Mouse (Mus musculus) adrenal gland (tissue): ENCODE measurements around the gene Chst2.

Experiments
- intact Hi-C: fragments of 180-260 bp; cut with DNase I; formaldehyde crosslinking; loops from one replicate; pipeline ENCODE4 v1.15.1; 2025
- long read RNA-seq, 2 experiments: library from polyadenylated mRNA; unstranded; transcript quantifications; one replicate each; pipeline ENCODE4 v2.0.0; 2020; ENCODE audit warnings: borderline replicate concordance in 1 of 2; ENCODE audit not compliant: insufficient replicate concordance in 1 of 2

Gene Chst2
- long read RNA-seq, experiment 1, full-length matches to known transcripts: 4 of 72 reads
- long read RNA-seq, experiment 1, partial matches to known transcripts: 0 of 72 reads
- long read RNA-seq, experiment 1, other reads (novel, unspliced or antisense): 68 of 72 reads
- long read RNA-seq, experiment 2, full-length matches to known transcripts: 2 of 17 reads
- long read RNA-seq, experiment 2, partial matches to known transcripts: 0 of 17 reads
- long read RNA-seq, experiment 2, other reads (novel, unspliced or antisense): 15 of 17 reads

DNA sequence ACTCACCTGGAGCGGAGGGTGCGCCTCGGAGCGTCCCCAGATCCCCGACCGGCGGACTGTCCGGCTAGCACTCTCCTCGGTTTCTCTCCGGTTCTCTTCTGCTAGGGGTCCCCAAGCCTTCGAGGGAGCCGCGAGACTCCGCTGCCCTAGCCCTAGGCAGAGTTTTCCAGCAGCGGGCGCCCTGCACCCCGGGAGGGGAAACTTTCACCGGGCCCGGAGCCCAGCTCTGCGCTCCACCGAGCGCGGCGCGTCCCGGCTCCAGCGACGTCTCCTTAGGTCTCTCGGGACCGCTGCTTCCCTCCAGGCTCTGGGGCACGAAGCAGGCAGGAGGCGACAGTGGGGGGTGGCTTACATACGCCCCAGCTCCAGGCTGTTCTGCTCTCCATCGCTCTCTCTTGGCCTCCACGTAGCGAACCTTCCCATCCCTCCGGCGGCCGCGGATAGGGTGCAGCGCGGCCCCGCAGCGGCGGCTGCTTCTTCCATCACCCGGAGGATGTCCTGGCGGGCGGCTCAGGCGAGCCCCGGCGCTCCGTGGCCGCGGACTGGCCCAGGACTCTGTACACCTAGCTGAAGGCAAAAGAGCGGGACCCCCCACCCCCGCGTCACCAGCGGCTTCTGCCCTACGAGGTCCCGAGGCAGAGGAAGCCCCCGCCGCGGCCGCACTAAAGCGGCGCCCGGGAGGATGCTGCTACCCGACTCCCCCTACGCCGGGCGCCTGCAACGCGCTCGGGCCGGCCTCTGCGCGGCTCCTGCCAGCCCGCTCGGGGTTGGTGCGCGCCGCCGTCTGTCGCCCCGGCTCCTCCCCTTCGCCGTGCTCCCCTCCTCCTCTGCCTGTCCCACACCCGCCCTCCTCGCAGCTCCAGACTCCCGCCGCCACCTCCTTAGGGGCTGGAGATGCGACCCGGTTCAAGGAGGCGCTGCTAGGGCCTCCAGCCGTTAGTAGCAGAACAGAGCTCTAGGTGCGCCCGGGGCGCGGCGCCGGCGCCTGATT is at the start of gene Chst2:
Gene Chst2, minus strand, starts transcription at position 152 of the 991 bp plus-strand sequence.
- intact Hi-C loops: loop anchor here (5.0 to 10.0 kb wide), 3 partner anchors 185 to 540 kb away; no protein-coding TSS in a partner anchor

DNA sequence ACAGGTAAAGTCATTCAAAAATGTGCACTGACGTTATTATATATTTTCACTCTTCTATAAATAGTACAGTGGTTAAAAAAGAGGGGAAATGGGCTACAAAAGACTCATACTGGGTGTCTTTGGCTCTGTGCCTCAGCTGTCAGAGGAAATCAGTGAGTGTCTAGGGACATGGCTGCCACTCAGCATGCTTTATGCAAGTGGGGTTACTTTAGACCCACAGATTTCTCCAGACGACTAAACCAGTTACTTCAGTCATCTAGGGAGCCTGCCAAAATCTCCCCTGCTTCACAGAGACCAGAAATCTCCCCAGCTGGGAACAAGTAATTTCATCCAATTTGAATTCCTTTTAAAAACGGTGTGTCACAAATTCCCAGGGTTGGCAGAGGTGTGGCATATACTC is 45.4 kb upstream of the Chst2 start:
- intact Hi-C loops: no loop called here

DNA sequence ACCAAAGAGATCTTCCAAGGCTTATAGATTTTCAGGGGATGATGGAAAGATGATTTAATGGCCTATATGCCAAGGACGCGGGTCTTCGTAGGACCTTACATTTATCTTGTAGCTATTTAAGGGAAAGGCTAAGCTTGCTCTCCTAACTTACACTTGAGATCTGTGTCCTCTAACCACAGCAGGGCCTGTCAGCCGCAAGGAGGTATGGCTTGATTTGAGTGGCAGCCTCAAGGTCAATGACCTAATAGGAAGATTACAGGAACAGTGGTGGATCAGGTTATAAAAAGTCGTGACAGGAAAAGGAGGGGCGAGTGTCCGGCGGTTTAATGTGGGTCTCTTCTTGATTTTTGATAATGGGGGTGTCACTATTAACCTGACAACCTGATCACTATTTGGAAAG is 44.1 kb upstream of the Chst2 start:
- intact Hi-C loops: no loop called here

DNA sequence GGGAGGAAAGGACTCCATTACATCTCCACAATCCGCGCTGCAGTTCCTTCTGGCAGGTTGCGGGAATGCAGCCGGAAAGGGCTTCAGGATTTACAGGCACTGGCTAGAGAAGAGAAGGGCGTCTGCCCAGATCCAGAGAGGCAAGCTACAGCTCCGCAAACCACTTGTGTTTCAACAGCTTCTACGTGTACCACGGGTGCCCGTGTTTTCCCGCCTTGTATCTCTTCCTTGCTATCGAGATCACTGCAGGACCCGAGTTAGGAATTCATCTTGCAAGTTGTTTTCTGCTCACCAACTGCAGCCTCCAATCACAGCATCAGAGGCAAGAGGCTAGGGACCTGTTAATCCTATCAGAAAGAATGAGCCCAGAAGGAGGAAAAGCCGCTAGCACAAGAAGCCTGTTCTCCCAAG is 35.8 kb upstream of the Chst2 start:
- intact Hi-C loops: no loop called here

DNA sequence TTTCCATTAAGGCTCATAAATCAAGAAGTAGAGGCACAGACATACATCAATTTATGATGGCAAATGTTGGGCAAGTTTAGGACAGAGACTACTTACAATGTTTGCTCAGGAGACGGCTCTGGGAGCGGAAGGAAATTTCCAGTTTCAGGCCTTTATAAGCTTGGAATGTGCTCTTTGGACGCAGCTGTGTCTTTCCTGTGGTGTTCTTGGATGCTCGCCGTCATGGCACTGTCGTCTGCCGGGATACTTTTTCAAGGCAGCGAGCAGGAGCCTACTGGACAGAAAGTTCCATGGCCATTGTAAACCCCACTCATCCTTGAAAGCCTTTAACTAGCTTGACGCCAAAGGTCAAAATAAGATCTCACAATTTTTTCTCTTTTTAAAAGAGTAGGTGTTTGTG is 31.4 kb upstream of the Chst2 start:
- intact Hi-C loops: no loop called here

DNA sequence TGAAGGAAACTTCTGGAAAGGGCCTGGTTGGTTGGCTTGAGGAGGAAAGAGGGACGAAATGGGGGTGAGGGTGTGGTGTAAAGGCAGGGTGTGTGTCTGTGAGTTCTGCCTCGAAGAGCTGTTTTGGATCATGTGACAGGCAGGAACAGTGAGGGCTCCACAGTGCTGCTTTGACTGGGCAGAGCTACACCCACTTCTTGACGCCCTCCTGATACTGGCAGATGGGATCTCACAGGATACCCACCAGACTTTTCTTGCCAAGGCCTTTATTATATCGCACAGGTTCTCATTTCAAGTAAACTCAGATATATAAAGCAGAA is 29.7 kb upstream of the Chst2 start:
- intact Hi-C loops: no loop called here

DNA sequence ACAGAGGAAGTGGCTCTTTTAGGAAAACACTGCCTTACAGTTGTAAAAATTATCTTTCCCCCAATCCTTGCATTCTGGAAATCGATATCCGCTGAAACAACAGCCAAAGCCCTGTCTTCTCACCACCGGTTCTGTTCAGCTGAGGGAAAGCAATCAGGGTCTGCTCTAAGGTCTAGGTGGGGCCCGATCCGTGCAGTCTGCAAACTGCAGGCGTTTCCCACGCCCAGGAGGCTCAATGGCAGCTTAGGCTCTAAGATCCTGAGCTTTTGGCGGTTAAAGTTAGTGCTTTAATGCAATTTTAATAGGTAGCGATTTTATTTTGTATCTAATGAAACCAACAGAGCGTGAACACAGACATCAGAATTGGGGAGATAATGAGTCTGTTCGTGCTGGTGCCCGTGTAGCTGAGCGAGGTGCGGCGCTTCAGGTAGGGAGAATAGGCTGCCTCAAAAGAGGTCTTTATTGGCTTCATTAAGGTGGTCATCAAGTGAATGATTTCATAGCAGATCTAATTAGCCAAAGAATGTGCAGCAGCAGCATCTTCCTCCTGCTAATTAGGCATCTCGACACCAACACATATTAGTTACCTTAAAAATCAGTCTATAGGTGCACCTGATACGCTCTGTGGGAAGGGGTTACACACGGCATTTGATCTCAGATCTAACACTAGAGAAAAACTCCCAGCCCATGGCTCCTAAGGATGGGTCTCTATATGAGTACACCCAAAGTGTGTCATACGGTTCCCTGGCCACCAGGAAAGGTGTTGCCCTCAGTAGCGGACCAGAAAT is 29.2 kb upstream of the Chst2 start:
- intact Hi-C loops: no loop called here

DNA sequence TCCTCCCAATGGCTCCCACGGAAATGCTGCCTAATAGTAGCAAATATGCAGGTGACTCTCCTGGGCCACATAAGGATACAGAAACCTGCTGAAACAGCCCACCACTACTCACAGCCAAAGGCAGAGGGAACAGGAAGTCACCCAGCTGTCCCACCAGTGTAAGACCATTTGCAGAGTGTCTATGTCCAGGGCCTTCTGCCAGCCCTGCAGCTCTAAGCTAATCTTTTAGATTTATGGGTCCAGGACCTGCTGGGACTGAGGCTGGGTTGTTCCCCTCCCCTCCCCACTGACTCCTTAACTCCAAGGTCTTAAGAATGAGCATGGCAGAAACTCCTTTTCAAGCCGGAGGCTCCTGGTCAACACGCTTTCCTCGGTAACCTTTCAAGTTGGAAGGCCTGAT is 21.8 kb upstream of the Chst2 start:
- intact Hi-C loops: no loop called here

DNA sequence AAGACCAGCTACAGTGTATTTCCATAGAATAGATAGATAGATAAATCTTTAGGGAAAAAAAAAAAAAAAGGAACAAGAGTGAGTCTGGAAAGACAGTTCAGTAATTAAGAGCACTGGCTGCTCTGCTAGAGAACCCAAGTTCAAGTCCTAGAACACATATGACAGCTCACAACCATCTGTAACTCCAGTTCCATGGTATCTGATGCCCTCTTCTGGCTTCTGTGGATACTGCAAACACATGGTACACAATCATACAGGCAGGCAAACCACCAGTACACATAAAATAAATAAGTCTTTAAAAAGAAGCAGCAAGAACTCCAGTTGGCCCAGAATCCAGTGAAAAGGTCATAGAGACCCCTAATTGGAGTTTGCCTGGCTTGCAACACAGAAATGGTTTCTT is 7.4 kb upstream of the Chst2 start:
- intact Hi-C loops: no loop called here

DNA sequence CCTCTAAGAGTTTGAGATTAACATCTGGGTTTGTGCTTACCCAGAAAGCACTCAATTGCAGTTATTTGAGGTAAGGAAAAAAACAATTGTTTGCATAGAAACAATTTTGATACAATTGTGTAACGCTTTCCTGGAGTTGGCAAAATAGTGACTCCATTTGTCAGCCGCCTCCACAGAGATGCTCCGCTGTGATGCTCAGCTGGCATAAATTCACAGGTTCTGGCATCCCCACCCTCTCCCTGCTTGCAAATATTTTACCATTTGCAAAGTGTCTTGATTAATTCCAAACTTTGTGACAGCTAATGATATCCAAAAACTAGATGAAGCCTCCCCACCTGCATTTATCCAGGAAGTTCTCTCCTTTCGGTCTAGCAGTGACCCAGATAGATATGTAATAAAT is 5.5 kb upstream of the Chst2 start:
- intact Hi-C loops: no loop called here

DNA sequence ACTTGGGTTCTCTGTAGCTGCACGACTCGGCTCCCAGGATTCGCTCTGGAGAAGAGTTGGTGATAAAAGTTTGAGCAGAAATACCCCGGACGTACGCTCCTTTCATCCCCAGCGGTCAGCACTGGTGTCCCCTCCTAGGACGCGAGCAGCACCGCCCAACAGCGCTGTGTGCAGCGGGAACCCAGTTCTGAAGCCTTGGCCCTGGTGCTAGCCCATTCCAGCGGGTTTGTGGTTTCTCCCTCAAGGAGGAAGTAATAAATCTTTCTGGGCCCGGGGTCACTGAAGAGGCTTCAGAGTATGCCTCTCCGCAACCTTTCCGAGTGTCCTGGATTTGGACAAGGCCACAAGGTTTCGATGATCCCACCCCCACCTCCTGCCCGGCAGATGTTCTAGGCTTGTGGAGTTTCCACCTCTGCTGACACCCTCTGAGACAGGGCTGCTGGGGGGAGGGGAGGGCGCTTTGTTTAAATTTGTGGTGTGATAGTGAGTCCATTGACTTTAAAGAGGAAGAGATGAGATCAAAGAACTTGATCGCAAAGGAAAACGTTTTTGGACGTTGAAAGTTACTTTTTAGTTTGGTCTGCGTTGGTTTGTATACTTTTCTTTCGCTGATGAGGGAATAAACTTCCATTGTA is 1.2 kb upstream of the Chst2 start:
- intact Hi-C loops: loop anchor here (5.0 to 10.0 kb wide), 3 partner anchors 185 to 540 kb away; no protein-coding TSS in a partner anchor

DNA sequence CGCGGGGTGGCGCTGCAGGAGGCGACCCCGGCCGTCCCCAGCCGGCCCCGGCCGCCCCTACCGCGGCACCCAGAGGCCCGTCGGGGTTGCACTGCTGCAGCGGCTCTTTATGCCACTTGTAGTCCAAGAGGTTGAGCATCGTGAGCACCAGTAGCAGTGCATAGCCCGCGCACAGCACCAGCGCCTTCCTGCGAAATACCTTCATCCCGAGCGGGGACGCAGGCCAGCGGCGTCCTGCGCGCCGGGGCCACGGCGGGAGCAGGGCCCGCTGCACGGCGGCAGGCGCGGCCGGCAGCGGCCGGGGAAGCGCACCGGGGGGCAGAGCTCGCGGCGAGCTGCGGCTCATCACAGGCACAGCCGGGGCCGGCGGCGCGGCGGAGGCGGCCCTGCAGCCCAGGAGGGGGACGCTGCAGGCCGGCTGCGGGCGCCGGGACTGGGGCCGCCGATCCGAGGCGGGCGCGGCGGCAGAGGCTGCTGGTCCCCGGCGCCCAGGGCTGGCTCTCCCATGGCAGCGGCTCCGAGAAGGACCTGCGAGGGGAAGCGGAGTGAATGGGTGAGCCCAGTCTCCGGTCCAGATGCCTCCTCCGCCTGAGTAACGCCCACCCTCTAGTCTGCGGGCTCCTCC is 464 bp downstream of the Chst2 start:
- intact Hi-C loops: loop anchor here (2.0 to 10.0 kb wide), 4 partner anchors 184 to 665 kb away; no protein-coding TSS in a partner anchor

DNA sequence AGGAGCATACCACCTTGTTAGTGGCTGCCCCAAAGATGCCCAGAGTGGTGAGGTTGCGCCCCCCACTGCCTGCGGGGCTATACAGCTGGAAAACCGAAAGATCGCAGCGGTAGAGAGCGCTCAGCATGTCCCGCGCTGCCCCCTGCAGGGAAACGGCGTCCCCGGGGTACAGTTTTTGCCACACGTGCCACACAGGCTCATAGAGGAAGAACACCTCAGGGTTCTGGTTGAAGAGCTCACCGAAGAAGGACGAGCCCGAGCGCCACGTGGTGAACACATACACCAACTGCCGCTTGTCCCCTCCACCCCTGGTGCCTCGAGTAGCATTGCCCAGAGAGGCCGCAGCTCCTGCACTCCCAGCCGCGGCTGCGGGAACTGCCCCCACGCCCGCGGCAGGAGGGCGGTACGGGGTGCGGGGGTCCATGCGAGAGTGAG is 994 bp downstream of the Chst2 start:
- intact Hi-C loops: loop anchor here (2.0 to 10.0 kb wide), 4 partner anchors 183 to 665 kb away; no protein-coding TSS in a partner anchor

DNA sequence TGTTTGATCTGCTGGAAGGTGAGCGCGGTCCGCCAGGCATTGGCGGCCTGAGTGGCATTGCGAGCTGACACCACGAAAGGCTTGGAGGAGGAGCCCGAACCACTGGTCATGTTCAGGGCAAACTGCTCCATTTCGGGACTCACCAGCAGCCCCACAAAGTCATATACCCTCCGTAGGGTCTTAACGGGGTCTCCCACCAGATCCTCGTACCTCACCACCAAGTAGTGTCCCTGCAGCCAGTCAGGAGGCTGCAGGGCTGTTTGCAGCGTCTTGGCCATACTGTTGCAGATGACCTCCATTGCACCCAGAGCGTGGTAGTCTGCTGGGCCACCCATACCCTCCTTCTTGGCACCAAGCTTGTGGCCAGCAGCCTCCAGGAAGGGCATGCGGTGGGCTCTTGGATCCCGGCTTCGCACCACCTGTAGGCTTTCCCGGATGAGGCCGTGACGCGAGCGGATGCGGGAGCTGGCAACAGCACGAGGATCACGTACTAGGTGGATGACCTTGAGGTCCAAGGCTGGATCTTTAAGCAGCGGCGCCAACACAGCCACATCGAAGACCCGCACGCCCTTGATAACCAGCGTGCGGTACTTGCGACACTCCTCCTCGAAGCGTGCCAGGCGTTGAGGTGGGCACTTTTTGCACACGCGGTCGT is 1.6 kb downstream of the Chst2 start:
- intact Hi-C loops: loop anchor here (2.0 to 10.0 kb wide), 4 partner anchors 183 to 664 kb away; no protein-coding TSS in a partner anchor

DNA sequence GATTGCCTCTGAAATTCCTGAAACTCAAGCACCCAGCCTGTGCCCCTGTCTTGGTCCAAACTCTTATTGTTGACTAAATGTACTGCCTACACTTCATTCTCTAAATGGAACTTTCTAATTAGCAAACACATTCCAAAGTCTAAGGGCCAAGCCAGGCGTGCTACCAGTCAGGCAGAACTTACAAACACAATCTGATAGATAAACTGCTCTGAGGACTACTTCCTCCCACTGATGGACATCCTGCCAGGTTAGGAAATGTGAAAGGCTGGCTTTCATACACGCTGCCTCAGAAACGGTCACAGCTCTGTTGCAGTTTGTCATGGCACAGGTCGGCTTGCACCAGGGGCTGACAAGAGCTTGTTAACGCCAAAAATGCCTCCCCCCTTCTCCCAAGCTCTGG is 4.8 kb downstream of the Chst2 start:
- intact Hi-C loops: loop anchor here (10.0 kb wide), 1 partner anchor 307 kb away; no protein-coding TSS in a partner anchor

DNA sequence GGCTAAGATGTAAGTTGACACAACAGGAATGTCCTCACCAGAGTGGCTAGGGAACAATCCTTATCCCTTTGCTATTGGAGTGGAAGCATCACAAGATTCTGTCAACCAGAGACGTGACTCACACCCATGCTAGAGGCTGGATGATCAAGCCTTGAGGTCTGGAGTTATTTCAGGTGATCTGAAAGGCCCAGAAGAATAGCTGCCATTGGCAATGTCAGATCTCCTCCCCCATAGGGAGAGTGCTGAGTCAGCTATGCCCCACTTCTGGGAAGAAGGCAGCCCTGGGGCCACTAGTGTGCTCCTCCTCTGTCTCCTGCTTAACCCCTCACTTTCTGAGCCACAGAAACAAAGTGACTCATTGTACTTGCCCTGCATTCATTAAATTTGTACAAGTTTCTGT is 14.5 kb downstream of the Chst2 start:
- intact Hi-C loops: no loop called here

DNA sequence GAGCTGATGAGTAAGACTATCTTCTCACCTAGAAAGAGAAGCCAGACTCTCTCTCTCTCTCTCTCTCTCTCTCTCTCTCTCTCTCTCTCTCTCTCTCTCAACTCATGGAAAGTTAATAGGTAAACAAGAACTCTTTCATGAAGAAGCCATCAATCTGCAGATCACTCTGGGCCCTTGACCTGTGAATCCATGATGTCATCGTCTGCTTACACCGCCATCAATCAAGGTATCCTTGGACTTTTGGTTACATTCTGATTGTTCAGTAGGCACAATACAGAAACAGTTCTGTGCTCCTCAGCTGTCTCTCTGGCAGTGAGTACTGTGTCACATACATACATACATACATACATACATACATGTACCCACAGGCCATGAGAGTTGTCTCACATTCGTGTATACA is 16.6 kb downstream of the Chst2 start:
- intact Hi-C loops: no loop called here

DNA sequence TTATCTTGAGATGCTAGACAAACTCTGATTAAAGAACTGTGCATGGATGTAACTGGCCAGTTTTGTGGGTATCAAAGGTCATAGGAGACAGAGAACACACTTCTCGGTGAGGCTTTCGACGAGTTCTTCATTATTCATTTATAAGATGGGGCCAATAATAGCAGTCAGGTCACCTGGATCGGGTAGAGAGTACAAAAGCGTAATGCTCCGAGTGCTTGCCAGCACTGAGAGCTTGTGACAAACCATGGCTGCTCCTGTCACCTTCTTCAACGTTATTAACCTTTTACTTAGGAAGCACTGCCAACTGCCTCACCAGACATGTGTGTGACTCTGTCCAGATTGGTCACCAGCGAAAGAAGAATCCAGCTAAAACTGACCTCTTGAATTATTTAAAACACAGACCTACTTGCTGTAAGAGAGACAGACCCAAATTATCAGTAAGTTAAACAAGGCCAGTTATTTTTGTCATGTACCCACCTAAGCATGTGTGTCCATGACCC is 18.6 kb downstream of the Chst2 start:
- intact Hi-C loops: no loop called here

DNA sequence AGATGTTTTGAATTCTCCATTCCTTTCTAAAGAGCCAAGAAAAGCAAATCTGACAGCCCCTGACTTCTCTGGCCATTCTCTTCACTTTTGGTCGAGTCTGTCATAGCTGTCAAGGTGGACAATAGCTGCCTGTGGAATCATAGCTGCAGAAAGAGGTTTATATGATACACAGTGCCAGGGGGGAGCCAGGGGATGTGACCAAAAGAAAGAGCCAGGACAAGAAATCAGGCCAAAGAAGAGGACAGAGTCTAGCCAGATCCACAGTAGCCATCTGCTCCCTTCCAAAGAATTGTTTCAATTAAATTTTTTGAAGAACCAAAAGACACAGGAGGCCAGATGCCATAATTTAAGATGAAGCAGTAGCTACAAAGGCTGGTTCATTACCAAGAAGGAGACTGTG is 30.6 kb downstream of the Chst2 start:
- intact Hi-C loops: no loop called here

DNA sequence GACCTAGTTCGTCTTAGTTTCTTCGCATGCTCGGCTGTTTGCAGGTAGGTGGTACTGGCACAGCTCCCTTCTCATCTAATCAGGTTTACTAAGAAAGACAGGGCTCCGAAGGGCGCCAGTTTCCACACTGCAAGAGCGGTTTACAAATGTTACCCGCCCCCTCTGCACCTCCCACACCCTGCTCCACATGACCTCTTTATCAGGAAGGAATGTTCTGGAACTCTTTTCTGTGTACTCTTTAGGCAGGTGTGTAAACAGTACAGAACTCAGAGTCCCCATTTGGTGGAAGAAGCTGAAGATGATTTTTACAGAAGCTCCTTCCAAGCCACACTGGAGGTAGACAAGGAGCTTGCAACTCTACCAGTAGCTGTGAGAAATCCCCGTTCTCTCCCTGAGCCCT is 31.2 kb downstream of the Chst2 start:
- intact Hi-C loops: no loop called here
